Mouse (Mus musculus) heart, adult 2 months (tissue): ENCODE measurements at regions not wholly inside any gene's neighbourhood (a gene's known extent, or its start where the extent isn't known, plus 50 kb on each side); places are given as distances from the start of the nearest gene placed in this dataset.
"Not testable (repeated sequence)": the region's sequence is repeated elsewhere in the genome, so short reads cannot be mapped to it uniquely, and the experiment has no call there.

Source experiments
- CTCF ChIP-seq: fragments of 200-600 bp; IDR thresholded peaks from 2 replicates; pipeline ENCODE4 v1.8.1; 2022; ENCODE audit warnings: antibody characterized with exemption, mild to moderate bottlenecking, moderate library complexity
- EP300 ChIP-seq: fragments of 200-500 bp; IDR thresholded peaks from 2 replicates; pipeline ENCODE4 v1.6.1; 2011; ENCODE audit warnings: low read depth, low read length, control low read depth; ENCODE audit not compliant: insufficient read depth
- POLR2A ChIP-seq: fragments of 200-500 bp; IDR thresholded peaks from 2 replicates; pipeline ENCODE4 v1.6.1; 2011; ENCODE audit warnings: mild to moderate bottlenecking, low read depth, low read length, control low read depth; ENCODE audit not compliant: insufficient read depth

- TF ChIP-seq POLR2A, CTCF, EP300: not testable (repeated sequence)
Observed at GRCm38 (mm10) chr8:78081395-78081794, 131.7 kb upstream of the Ttc29 start.
